Mouse (Mus musculus): ENCODE data around the gene Ccm2l.

Gene Ccm2l

GRCm38 (mm10) chr2:153065747-153066508 is at the start of gene Ccm2l:
Ccm2l (plus strand) TSS chr2:153065955.
- no peak for DNase-seq

GRCm38 (mm10) chr2:153016786-153017185 is 49.0 kb upstream of the Ccm2l start:
- DNase-seq = no peak

- DNase-seq = no peak
Measured at GRCm38 (mm10) chr2:153019355-153019754, 46.4 kb upstream of the Ccm2l start.

GRCm38 (mm10) chr2:153021163-153021562 is 44.6 kb upstream of the Ccm2l start:
- DNase-seq = no peak

- no peak for DNase-seq
Measured at GRCm38 (mm10) chr2:153022855-153023254, 42.9 kb upstream of the Ccm2l start.

- DNase-seq = no peak
Measured at GRCm38 (mm10) chr2:153026052-153026451, 39.7 kb upstream of the Ccm2l start.

GRCm38 (mm10) chr2:153027501-153027900 is 38.3 kb upstream of the Ccm2l start:
- peak; percentile 70 to 76 for DNase-seq

- no peak for DNase-seq
Measured at GRCm38 (mm10) chr2:153030422-153030821, 35.3 kb upstream of the Ccm2l start.

GRCm38 (mm10) chr2:153031126-153032082 is 34.4 kb upstream of the Ccm2l start, which contains the start of gene Xkr7:
Xkr7 (plus strand) TSS chr2:153031852.
- peak; percentile 78 to 83 for DNase-seq

- no peak for DNase-seq
Measured at GRCm38 (mm10) chr2:153032083-153032842, 33.5 kb upstream of the Ccm2l start.

- DNase-seq = peak; percentile 46 to 55
Measured at GRCm38 (mm10) chr2:153032973-153033372, 32.8 kb upstream of the Ccm2l start.

- peak; percentile 73 to 77 for DNase-seq
Measured at GRCm38 (mm10) chr2:153033545-153034230, 32.1 kb upstream of the Ccm2l start.

GRCm38 (mm10) chr2:153036690-153037089 is 29.1 kb upstream of the Ccm2l start:
- DNase-seq = no peak

GRCm38 (mm10) chr2:153043886-153044285 is 21.9 kb upstream of the Ccm2l start:
- peak in 1 of 2 experiments; percentile 29 for DNase-seq

GRCm38 (mm10) chr2:153045884-153046299 is 19.9 kb upstream of the Ccm2l start:
- DNase-seq = peak; percentile 52 to 66

- peak; percentile 78 to 79 for DNase-seq
Measured at GRCm38 (mm10) chr2:153047828-153048465, 17.8 kb upstream of the Ccm2l start.

GRCm38 (mm10) chr2:153049288-153049996 is 16.3 kb upstream of the Ccm2l start:
- peak; percentile 95 to 96 for DNase-seq

- no peak for DNase-seq
Measured at GRCm38 (mm10) chr2:153049997-153050358, 15.8 kb upstream of the Ccm2l start.

- no peak for DNase-seq
Measured at GRCm38 (mm10) chr2:153051095-153051494, 14.7 kb upstream of the Ccm2l start.

GRCm38 (mm10) chr2:153051537-153051936 is 14.2 kb upstream of the Ccm2l start:
- no peak for DNase-seq

All from cerebellum, adult 18-20 months (tissue).